8 mouse cellular contexts compared by ENCODE assay signal in the genomic region with DNA sequence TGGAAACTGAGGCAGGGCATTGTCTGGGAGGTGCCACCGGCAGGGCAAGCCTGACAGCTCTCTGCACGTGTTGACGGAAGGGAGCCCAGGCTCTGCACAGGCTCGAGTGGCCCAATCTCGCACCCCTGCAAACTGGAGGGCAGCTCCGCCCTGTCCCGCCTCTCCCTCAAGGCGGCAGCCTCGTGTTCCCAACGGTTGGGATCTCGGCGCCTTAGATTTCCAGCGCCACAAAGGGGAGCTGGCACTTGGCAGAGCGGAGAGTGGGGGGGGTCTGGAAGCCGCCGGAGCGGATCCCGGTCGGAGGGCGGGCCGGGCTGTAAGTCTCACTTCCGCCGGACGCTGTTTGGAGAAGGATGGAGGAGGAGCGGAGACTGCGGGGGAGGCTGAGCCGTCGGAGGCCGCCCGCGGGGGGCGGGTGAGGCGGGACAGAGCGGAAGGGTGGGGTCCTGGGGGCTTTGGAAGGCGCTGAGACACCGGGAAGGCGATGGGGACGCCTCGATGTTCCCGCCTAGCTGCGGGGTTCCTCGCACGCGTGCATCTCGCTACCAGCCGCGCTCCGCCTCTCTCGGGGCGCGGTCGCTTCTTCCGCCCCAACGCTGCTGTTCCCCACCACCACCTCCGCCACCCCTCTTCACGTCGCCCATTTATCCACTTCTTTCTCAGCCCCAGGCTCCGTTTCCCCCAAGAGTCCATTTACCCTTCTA. TPM values are rescaled to one million over a fixed set of nuclear protein-coding genes. Genes with fewer than 3 reads are reported as not detected.
A peak's percentile ranks its signal among the peaks of the same experiment; 100 is the strongest.
DNase-seq lines count a peak whose midpoint lies in the region; ATAC-seq and TF ChIP-seq lines count a peak whose summit lies in the region.

A gene (plus strand): TSS at position 155 of the 704 bp plus-strand sequence.

- H3K4me1 ChIP-seq in erythroblast, embryonic 14.5 days (ENCODE audit: control insufficient read depth) = peaks cover 22% of the 10 kb centered on the region
- peaks cover 14% of the 10 kb centered on the region for H3K4me1 ChIP-seq in heart, embryonic 11.5 days (ENCODE audit: control insufficient read depth, insufficient read depth, low read length)
- peaks cover 37% of the 10 kb centered on the region for H3K4me1 ChIP-seq in kidney, embryonic 16.5 days (ENCODE audit: insufficient read depth, low read length)
- peaks cover 11% of the 10 kb centered on the region for H3K4me1 ChIP-seq in liver, adult 2 months (ENCODE audit: control insufficient read depth, insufficient read depth, low read length)

- no peaks in the 10 kb centered on the region for H3K9me3 ChIP-seq in erythroblast, embryonic 14.5 days (ENCODE audit: control insufficient read depth, low read length)
- H3K9me3 ChIP-seq in heart, embryonic 11.5 days (replicated peaks; ENCODE audit: control insufficient read depth, low read length) = no peaks in the 10 kb centered on the region
- peaks cover 3% of the 10 kb centered on the region; the same call in 1 of the 2 replicates for H3K9me3 ChIP-seq in kidney, embryonic 16.5 days (ENCODE audit: low read length)

- ATAC-seq in heart, embryonic 11.5 days (replicated peaks; ENCODE audit: insufficient number of reproducible peaks, low FRiP score, low TSS enrichment) = peak; percentile 84
- ATAC-seq in kidney, embryonic 16.5 days (ENCODE audit: low FRiP score, low TSS enrichment) = peak; percentile 86
- ATAC-seq in monocyte, adult 5-6 weeks (replicated peaks; ENCODE audit: insufficient number of reproducible peaks, low FRiP score, low TSS enrichment, poor library complexity, severe bottlenecking) = peak; percentile 60

- H3K9ac ChIP-seq in heart, embryonic 11.5 days (ENCODE audit: low read depth, low read length) = peak within 1 kb of the TSS; percentile 90
- H3K9ac ChIP-seq in kidney, embryonic 16.5 days (replicated peaks; ENCODE audit: low read length) = peak within 1 kb of the TSS; percentile 86
- H3K9ac ChIP-seq in liver, adult 2 months (ENCODE audit: low read depth, low read length) = peak within 1 kb of the TSS; percentile 74

- no peaks in the 10 kb centered on the region for H3K27me3 ChIP-seq in erythroblast, embryonic 14.5 days (ENCODE audit: control insufficient read depth)
- H3K27me3 ChIP-seq in heart, embryonic 11.5 days (ENCODE audit: control insufficient read depth, insufficient read depth, low read length) = no peaks in the 10 kb centered on the region
- no peaks in the 10 kb centered on the region for H3K27me3 ChIP-seq in kidney, embryonic 16.5 days (ENCODE audit: insufficient read depth, low read length)
- no peaks in the 10 kb centered on the region for H3K27me3 ChIP-seq in liver, adult 2 months (ENCODE audit: control insufficient read depth, insufficient read depth, low read length)

- peak; percentile 90 for DNase-seq in CD4-positive helper T cell, adult 2 months (ENCODE audit: low read depth, low spot score)
- peak; percentile 96 for DNase-seq in brain, embryonic 14.5 days (ENCODE audit: low read depth)
- DNase-seq in liver, adult 2 months (ENCODE audit: extremely low read depth, low read depth, low spot score) = peak; percentile 51
- DNase-seq in spleen, postnatal 4 days (ENCODE audit: low spot score in 2 of 2) = peak; percentile 78 to 89

- peak within 1 kb of the TSS; percentile 97 for H3K27ac ChIP-seq in heart, embryonic 11.5 days (ENCODE audit: low read depth, low read length)
- peak within 1 kb of the TSS; percentile 98 for H3K27ac ChIP-seq in kidney, embryonic 16.5 days (ENCODE audit: low read length)
- peak within 1 kb of the TSS; percentile 73 for H3K27ac ChIP-seq in liver, adult 2 months (replicated peaks; ENCODE audit: insufficient read depth, low read depth, low read length)

- H3K79me2 ChIP-seq in liver, adult 2 months (ENCODE audit: control insufficient read depth, insufficient read depth, low read length) = no peaks in the 10 kb centered on the region

- H3K4me2 ChIP-seq in heart, embryonic 11.5 days = peak within 1 kb of the TSS; percentile 97
- peak within 1 kb of the TSS; percentile 96 for H3K4me2 ChIP-seq in kidney, embryonic 16.5 days (replicated peaks; ENCODE audit: low read depth, low read length)

- H3K4me3 ChIP-seq in erythroblast, embryonic 14.5 days (replicated peaks) = peak within 1 kb of the TSS; percentile 72
- H3K4me3 ChIP-seq in heart, embryonic 11.5 days (ENCODE audit: low read depth, low read length) = peak within 1 kb of the TSS; percentile 72
- H3K4me3 ChIP-seq in kidney, embryonic 16.5 days (ENCODE audit: low read length) = peak within 1 kb of the TSS; percentile 68
- H3K4me3 ChIP-seq in liver, adult 2 months (ENCODE audit: insufficient read depth, low read depth, low read length) = peak within 1 kb of the TSS; percentile 72

- no peaks in the 10 kb centered on the region; the same call in 1 of the 2 replicates for H3K36me3 ChIP-seq in erythroblast, embryonic 14.5 days (ENCODE audit: control insufficient read depth)
- no peaks in the 10 kb centered on the region for H3K36me3 ChIP-seq in heart, embryonic 11.5 days (ENCODE audit: control insufficient read depth, insufficient read depth, low read length)
- H3K36me3 ChIP-seq in kidney, embryonic 16.5 days (ENCODE audit: insufficient read depth, low read length) = peaks cover 3% of the 10 kb centered on the region; the same call in 1 of the 2 replicates
- H3K36me3 ChIP-seq in liver, adult 2 months (ENCODE audit: control insufficient read depth, insufficient read depth, low read length) = no peaks in the 10 kb centered on the region

- peak; percentile 79; the same call in 1 of the 2 replicates for TF ChIP-seq POLR2A in brain, embryonic 14.5 days (IDR thresholded peaks at IDR 0.05; ENCODE audit: borderline replicate concordance, extremely low read depth, insufficient read depth, insufficient read length, poor library complexity, severe bottlenecking)
- 0 out of 2 replicates have a peak, but pooled peaks have one; percentile 34 for TF ChIP-seq POLR2A in liver, adult 2 months (IDR thresholded peaks at IDR 0.05; ENCODE audit: extremely low read depth, insufficient read depth, low read length)

- no peak for TF ChIP-seq CTCF in brain, embryonic 14.5 days (IDR thresholded peaks at IDR 0.05; ENCODE audit: borderline replicate concordance, extremely low read depth, insufficient read depth, insufficient read length)
- TF ChIP-seq CTCF in liver, adult 2 months (IDR thresholded peaks at IDR 0.05; ENCODE audit: low read depth, low read length) = no peak

- WGBS in heart, embryonic 11.5 days (ENCODE audit: insufficient replicate concordance) = under 1% methylated on average over 52 of the region's 58 CpGs
- WGBS in kidney, embryonic 16.5 days = under 1% methylated on average over 51 of the region's 58 CpGs
- under 1% methylated on average over 52 of the region's 58 CpGs for WGBS in liver, adult 2 months

RNA-seq across cellular contexts. Expression of the gene that starts here (rescaled TPM):
- 71.9 and 96.0 TPM in 2 replicates for polyA plus RNA-seq in brain, embryonic 14.5 days (2012; rRNA removed)
- 0.51 and 0.61 TPM in 2 replicates for polyA plus RNA-seq in erythroblast, embryonic 14.5 days (2012)
- 64.9 and 66.8 TPM in 2 replicates for polyA plus RNA-seq in heart, embryonic 11.5 days (2014; fragmentation: Nextera tagmentation; extraction: Ambion mirVana)
- polyA plus RNA-seq in kidney, embryonic 16.5 days (2015; fragmentation: Nextera tagmentation; extraction: Ambion mirVana) = 77.4 and 77.8 TPM in 2 replicates
- total RNA-seq in liver, adult 2 months (2014; rRNA removed) = 5.4 and 7.4 TPM in 2 replicates
- 28.6 and 33.8 TPM in 2 replicates for polyA plus RNA-seq in liver, adult 2 months (2012; rRNA removed)
- total RNA-seq in monocyte, adult 5-6 weeks (2017) = 15.4 to 17.5 TPM (median 17.0 TPM) in 3 replicates

Comparison
In these comparisons a context has a peak if more than half of its experiments do, and no peak if none do; other contexts are left out.
1. Peak in every context shown above with its lines: DNase-seq, ATAC-seq, H3K4me3 ChIP-seq and H3K27ac ChIP-seq.
2. RNA of the gene that starts here (polyA plus RNA-seq): 77.4 to 77.8 TPM in kidney, embryonic 16.5 days, 71.9 to 96.0 TPM in brain, embryonic 14.5 days, 64.9 to 66.8 TPM in heart, embryonic 11.5 days and 28.6 to 33.8 TPM in liver, adult 2 months; 0.51 to 0.61 TPM in erythroblast, embryonic 14.5 days; every median in the first group is over 10 times any median in the second.